Mouse (Mus musculus): ENCODE results near the gene Hid1.

- TF ChIP-seq CTCF (IDR thresholded peaks at IDR 0.05; ENCODE audit: insufficient read depth, low read depth, low read length): no peak
- TF ChIP-seq POLR2A (IDR thresholded peaks at IDR 0.05; ENCODE audit: insufficient read depth, low read depth, low read length): no peak
Measured at GRCm38 (mm10) chr11:115337826-115338225, 29.7 kb downstream of the Hid1 start.
